Mouse (Mus musculus) erythroblast, embryonic 14.5 days (primary cell): ENCODE measurements around the gene Mta2.

Source experiments
- GATA1 ChIP-seq: IDR thresholded peaks from 2 replicates; pipeline ENCODE4 v1.6.1; 2012; ENCODE audit warnings: low read length, inconsistent platforms, mixed read lengths
- TAL1 ChIP-seq: IDR thresholded peaks from 3 replicates; pipeline ENCODE4 v1.6.1; 2012; ENCODE audit warnings: low read length, inconsistent platforms, mixed read lengths

- TF ChIP-seq GATA1 (no peak), TAL1 (no peak)
These were observed 24.5 kb downstream of the Mta2 start for GRCm38 (mm10) chr19:8966198-8966589.
